Mouse (Mus musculus) heart, embryonic 14.5 days (tissue): ENCODE results near the gene Pacs2. TPM values are rescaled to one million over a fixed set of nuclear protein-coding genes. Genes with fewer than 3 reads are reported as not detected.
A peak's percentile ranks its signal among the peaks of the same experiment; 100 is the strongest.

Source experiments
- ATAC-seq: fragments of 200-750 bp; cut with Nextera tagmentation; 2 replicates; pipeline ENCODE4 v1.8.0; 2017; ENCODE audit warnings: low read depth, moderate TSS enrichment; ENCODE audit not compliant: insufficient number of reproducible peaks, insufficient read depth, low FRiP score
- H3K27ac ChIP-seq, 2 experiments: fragments of 200-500 bp in 1 of 2; fragments of 300-500 bp in 1 of 2; sonication (generic) in 1 of 2; replicated peaks in 1 of 2; 2 replicates each; pipeline ENCODE4 v1.5.1; 2012 to 2014; ENCODE audit warnings: low read depth in 2 of 2, low read length in 2 of 2, control low read depth in 1 of 2, mild to moderate bottlenecking in 1 of 2, mixed read lengths in 1 of 2; ENCODE audit not compliant: control insufficient read depth in 1 of 2, insufficient read depth in 1 of 2
- H3K27me3 ChIP-seq: fragments of 300-500 bp; sonication (generic); 2 replicates; pipeline ENCODE4 v1.6.1; 2014; ENCODE audit warnings: mild to moderate bottlenecking, low read length, control low read depth; ENCODE audit not compliant: control insufficient read depth, insufficient read depth
- H3K36me3 ChIP-seq: fragments of 300-500 bp; sonication (generic); 2 replicates; pipeline ENCODE4 v1.6.1; 2014; ENCODE audit warnings: mild to moderate bottlenecking, control low read depth, low read length, mixed read lengths; ENCODE audit not compliant: control insufficient read depth, insufficient read depth
- H3K4me1 ChIP-seq, 2 experiments: fragments of 200-500 bp in 1 of 2; fragments of 300-500 bp in 1 of 2; sonication (generic) in 1 of 2; 2 replicates each; pipeline ENCODE4 v1.6.1; 2012 to 2014; ENCODE audit warnings: low read length in 2 of 2, control low read depth in 1 of 2, mixed read lengths in 1 of 2; ENCODE audit not compliant: control insufficient read depth in 2 of 2, insufficient read depth in 2 of 2
- H3K4me2 ChIP-seq: fragments of 300-500 bp; sonication (generic); 2 replicates; pipeline ENCODE4 v1.6.1; 2014; ENCODE audit warnings: mild to moderate bottlenecking, low read length
- H3K4me3 ChIP-seq, 2 experiments: fragments of 200-500 bp in 1 of 2; fragments of 300-500 bp in 1 of 2; sonication (generic) in 1 of 2; 2 replicates each; pipeline ENCODE4 v1.5.1; 2012 to 2014; ENCODE audit warnings: low read length in 2 of 2, mild to moderate bottlenecking in 2 of 2, control low read depth in 1 of 2, low read depth in 1 of 2, moderate library complexity in 1 of 2; ENCODE audit not compliant: control insufficient read depth in 1 of 2, insufficient read depth in 1 of 2
- H3K9ac ChIP-seq: fragments of 300-500 bp; sonication (generic); 2 replicates; pipeline ENCODE4 v1.6.1; 2014; ENCODE audit warnings: mild to moderate bottlenecking, low read length
- H3K9me3 ChIP-seq: fragments of 300-500 bp; sonication (generic); 2 replicates; pipeline ENCODE4 v1.6.1; 2016; ENCODE audit warnings: low read length, control low read depth; ENCODE audit not compliant: control insufficient read depth
- WGBS: fragments of 180-500 bp; shearing (Covaris S2); extraction: QIAGEN DNeasy Blood & Tissue Kit; methylation state at CpG from one replicate; pipeline ENCODE4 v1.1.7; 2014; 5-methylcytosine and 5-hydroxymethylcytosine counted together
- polyA plus RNA-seq: library from polyadenylated mRNA; unstranded; fragments of >200 nt; fragmentation: Nextera tagmentation; extraction: Ambion mirVana; gene quantifications from 2 replicates; pipeline ENCODE4 v1.2.1, GENCODE M21; 2014

The Pacs2 gene
- polyA plus RNA-seq, 1 experiment from 2014 or later = 7.6 TPM

GRCm38 (mm10) chr12:113074329-113075062 lies 60.2 kb downstream of the Pacs2 start, which contains the start of gene Tex22:
TSS of gene Tex22 (plus strand) at chr12:113074502.
- Histone ChIP-seq H3K4me1 (peaks cover 14 to 20% of the 10 kb centered on the region in 2 experiments), H3K9ac (peak within 1 kb of the TSS; percentile 79), H3K9me3 (no peaks in the 10 kb centered on the region), H3K4me3 (peak within 1 kb of the TSS; percentile 45 to 51), H3K36me3 (peaks cover 26% of the 10 kb centered on the region), H3K27ac (peak within 1 kb of the TSS; percentile 90 to 97), H3K4me2 (peak within 1 kb of the TSS; percentile 96), H3K27me3 (no peaks in the 10 kb centered on the region)
- peak; percentile 88 for ATAC-seq
- 3% methylated on average over 32 of the region's 32 CpGs for WGBS

- ATAC-seq = peak; percentile 66
- Histone ChIP-seq H3K4me3 (peak overlapping the region; percentile 45 to 51), H3K27ac (peak overlapping the region; percentile 90 to 97; a peak in 3 of 4 replicates), H3K9me3 (no peaks in the 10 kb centered on the region), H3K9ac (peak overlapping the region; percentile 79), H3K36me3 (peaks cover 21% of the 10 kb centered on the region), H3K4me1 (peaks cover 14 to 20% of the 10 kb centered on the region in 2 experiments), H3K4me2 (peak overlapping the region; percentile 96), H3K27me3 (no peaks in the 10 kb centered on the region)
- 5% methylated on average over 10 of the region's 10 CpGs for WGBS
Observed at GRCm38 (mm10) chr12:113075063-113075454, 60.8 kb downstream of the Pacs2 start.

- 53% methylated on average over 6 of the region's 6 CpGs for WGBS
- H3K36me3 ChIP-seq = peaks cover 17% of the 10 kb centered on the region
- peak overlapping the region in 1 of 2 experiments; percentile 97; a peak in 1 of 4 replicates for H3K27ac ChIP-seq
- H3K9ac ChIP-seq = peak overlapping the region; percentile 79; the same call in 1 of the 2 replicates
- H3K9me3 ChIP-seq = no peaks in the 10 kb centered on the region
- H3K4me2 ChIP-seq = peak overlapping the region; percentile 96
- no peak for ATAC-seq
- no peaks in the 10 kb centered on the region for H3K27me3 ChIP-seq
- peaks cover 14 to 20% of the 10 kb centered on the region in 2 experiments for H3K4me1 ChIP-seq
- no peak overlapping the region for H3K4me3 ChIP-seq
Observed at GRCm38 (mm10) chr12:113075486-113075885, 61.2 kb downstream of the Pacs2 start.

- Histone ChIP-seq H3K27me3 (no peaks in the 10 kb centered on the region), H3K4me1 (no peaks in the 10 kb centered on the region), H3K36me3 (no peaks in the 10 kb centered on the region), H3K4me2 (no peak overlapping the region), H3K9ac (no peak overlapping the region), H3K4me3 (no peak overlapping the region), H3K27ac (no peak overlapping the region), H3K9me3 (no peaks in the 10 kb centered on the region)
- ATAC-seq = no peak
- 61% methylated on average over 2 of the region's 3 CpGs for WGBS
Observed at GRCm38 (mm10) chr12:113087276-113087675, 73.0 kb downstream of the Pacs2 start.

- 40% methylated on average over 4 of the region's 4 CpGs for WGBS
- ATAC-seq = no peak
- Histone ChIP-seq H3K4me2 (no peak overlapping the region), H3K4me3 (no peak overlapping the region), H3K36me3 (no peaks in the 10 kb centered on the region), H3K9ac (no peak overlapping the region), H3K9me3 (no peaks in the 10 kb centered on the region), H3K4me1 (no peaks in the 10 kb centered on the region), H3K27me3 (no peaks in the 10 kb centered on the region), H3K27ac (no peak overlapping the region)
Observed at GRCm38 (mm10) chr12:113088026-113088425, 73.7 kb downstream of the Pacs2 start.

GRCm38 (mm10) chr12:113089107-113089506 lies 74.8 kb downstream of the Pacs2 start:
- Histone ChIP-seq H3K9me3 (no peaks in the 10 kb centered on the region), H3K4me1 (no peaks in the 10 kb centered on the region), H3K27ac (no peak overlapping the region), H3K27me3 (no peaks in the 10 kb centered on the region), H3K36me3 (no peaks in the 10 kb centered on the region), H3K4me2 (no peak overlapping the region), H3K9ac (no peak overlapping the region), H3K4me3 (no peak overlapping the region)
- 76% methylated on average over 6 of the region's 6 CpGs for WGBS
- ATAC-seq = no peak

GRCm38 (mm10) chr12:113090053-113090452 lies 75.7 kb downstream of the Pacs2 start:
- Histone ChIP-seq H3K27ac (no peak overlapping the region), H3K36me3 (no peaks in the 10 kb centered on the region), H3K4me2 (no peak overlapping the region), H3K27me3 (no peaks in the 10 kb centered on the region), H3K4me3 (no peak overlapping the region), H3K9ac (no peak overlapping the region), H3K4me1 (no peaks in the 10 kb centered on the region), H3K9me3 (no peaks in the 10 kb centered on the region)
- ATAC-seq = no peak
- WGBS = 84% methylated on average over 17 of the region's 17 CpGs
